Mouse (Mus musculus) MN1 (cell line): ENCODE measurements at regions not wholly inside any gene's neighbourhood (a gene's known extent, or its start where the extent isn't known, plus 50 kb on each side); places are given as distances from the start of the nearest gene placed in this dataset.
A peak's percentile ranks its signal among the peaks of the same experiment; 100 is the strongest.

Source experiments
- DNase-seq: peaks from one replicate; pipeline ENCODE4 v3.0.0-alpha.2; 2016; ENCODE audit warnings: low spot score

DNA sequence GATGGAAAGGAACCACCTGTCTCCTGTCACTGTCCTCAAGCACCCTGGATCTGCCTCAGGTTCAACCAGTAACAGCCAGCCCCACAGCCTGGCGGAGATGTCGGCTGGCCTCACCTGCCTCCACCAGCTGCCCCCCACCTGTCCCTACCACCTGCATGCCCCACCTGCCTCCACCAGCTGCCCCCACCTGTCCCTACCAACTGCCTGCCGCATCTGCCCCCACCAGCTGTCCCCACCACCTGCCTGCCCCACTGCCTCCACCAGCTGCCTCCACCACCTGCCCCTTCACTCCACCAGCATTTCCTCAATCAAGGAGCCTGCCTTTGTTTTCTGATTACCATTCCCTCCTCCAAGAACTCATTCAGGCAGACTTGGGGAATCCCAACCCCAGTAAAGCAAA, 68.9 kb upstream of the Smyd2 start:
- no peak for DNase-seq

DNA sequence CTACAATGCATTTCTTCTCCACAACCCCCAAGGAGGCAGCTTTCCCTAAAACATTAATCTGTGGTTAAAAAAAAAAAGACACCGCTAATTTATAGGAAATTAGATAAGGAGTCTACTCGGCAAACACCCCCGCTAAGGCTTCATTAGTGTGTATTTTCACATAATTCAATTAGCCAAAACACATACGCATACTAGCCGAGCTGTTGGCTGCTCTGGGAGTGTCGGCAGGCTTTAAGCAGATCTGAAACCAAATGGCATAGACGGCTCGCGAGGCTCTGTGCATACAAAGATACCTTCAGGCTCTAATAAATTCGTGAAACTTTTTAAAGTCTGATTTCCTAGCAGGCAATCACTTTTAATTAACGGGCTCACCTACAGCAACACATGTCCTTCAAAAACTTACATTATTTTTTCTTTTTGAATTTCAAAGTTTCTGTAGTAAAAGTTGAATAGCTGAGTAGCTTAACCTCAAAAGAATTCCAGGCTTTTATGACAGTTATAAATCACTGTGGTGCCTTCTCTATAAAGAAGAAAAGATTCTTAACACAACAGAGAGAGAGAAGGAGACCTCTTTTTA, 68.0 kb upstream of the Smyd2 start:
- no peak for DNase-seq

DNA sequence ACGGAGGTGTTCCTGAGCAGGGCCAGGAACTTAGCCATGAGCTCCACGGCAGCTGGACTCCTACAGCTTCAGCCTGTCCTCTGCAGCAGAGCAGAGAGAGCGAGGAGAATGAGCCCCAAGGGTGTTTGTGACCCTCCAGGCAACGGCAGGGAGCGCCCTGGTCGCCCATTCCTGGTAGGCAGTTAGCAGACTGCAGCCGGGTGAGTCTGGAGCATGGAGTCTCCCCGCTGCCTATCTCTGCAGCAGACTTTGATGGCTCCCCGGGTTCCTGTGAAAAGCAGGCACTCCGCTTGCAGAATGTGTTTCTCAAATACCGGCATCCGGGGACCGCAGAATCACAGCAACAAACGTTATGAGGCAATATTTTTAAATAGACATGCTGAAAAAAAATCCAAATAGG, 67.2 kb upstream of the Smyd2 start:
- DNase-seq, result no peak

DNA sequence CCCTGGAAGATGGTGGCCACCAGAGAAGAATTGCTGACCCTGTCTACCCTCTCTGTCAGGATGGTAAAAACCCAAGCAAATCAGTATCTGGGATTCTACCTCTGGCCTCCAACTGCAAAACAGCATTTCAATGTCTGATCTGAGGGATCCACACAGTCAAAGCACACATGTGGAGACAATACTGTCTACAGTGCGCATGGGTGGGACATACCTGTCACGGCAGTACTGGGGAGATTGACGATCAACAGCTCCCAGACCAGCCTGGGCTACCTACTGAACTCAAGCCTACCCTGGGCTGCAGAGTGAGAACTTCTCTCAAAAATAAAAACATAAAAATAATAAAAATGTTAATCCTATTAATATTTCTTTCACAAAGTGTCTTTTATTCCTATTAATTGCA, 66.7 kb upstream of the Smyd2 start:
- DNase-seq, result no peak

DNA sequence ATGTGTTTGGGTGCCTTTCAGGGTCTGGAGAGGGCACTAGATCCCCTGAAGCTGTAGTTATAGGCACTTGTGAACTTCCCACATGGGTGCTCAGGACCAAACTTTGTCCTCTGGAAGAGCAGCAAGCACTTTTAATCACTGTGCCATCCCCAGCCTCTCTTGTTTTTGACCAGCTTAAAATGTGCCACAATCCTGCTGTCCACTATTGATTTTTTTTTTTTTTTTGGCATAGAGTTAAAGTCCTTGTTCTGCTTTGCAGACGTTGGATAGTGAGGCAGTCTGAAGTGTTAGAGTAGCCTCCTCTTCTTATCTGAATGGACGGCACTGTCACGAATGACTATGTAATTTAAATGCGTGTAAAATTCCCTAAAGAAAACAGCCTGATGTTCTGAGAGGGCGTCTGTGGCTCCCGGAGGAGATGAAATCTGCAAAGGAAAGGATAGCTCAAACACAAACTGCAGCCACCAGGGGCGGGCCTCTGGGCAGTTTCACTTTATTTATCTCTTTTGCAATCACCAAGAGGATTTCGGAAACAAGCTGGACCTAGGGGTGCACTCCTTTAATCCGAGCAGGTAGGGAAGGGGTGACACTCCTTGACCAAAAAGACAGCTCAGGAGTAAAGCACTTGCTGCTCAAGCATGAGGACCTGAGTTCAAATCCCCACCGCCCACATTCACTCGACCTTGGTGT, 63.5 kb upstream of the Smyd2 start:
- DNase-seq, result no peak

DNA sequence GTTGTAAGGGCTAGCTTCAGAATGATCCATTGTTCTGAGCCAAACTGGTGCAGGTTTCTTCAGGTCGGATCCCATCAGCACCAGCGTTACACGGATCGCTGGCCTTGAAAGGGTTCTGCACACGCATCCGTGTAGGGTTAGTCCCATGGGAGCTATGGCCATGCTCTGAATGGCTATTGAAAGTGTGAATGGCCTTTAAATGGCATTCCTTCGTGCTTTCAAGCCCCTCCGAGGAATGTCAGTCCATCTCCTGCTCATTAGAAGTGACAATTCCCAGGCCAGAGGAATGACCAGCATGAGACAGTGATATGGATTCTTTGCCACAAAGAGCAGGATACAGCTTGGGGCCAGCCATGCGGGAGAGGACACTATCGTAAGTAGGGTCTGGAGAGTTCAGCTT, 56.1 kb upstream of the Smyd2 start:
- no peak for DNase-seq

DNA sequence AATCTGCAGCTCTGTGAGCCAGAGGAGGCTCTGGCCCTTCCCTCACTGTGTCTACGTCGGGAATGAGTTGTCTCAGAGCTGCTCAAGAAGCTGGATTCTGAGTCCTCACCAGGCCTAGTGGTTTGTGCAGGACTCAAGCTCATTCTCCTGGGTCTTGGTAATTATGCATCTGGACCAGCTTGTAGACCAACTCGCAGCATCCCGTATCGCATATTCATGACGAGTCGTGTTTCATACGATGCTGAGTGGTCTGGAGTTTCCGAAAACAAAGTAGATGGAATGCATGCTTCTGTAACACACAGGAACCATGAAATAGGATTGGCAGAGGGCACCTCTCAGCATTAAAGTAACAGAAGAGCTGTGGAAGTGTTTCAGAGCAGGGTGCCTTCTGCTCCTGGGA, 53.5 kb upstream of the Smyd2 start:
- DNase-seq, result no peak

DNA sequence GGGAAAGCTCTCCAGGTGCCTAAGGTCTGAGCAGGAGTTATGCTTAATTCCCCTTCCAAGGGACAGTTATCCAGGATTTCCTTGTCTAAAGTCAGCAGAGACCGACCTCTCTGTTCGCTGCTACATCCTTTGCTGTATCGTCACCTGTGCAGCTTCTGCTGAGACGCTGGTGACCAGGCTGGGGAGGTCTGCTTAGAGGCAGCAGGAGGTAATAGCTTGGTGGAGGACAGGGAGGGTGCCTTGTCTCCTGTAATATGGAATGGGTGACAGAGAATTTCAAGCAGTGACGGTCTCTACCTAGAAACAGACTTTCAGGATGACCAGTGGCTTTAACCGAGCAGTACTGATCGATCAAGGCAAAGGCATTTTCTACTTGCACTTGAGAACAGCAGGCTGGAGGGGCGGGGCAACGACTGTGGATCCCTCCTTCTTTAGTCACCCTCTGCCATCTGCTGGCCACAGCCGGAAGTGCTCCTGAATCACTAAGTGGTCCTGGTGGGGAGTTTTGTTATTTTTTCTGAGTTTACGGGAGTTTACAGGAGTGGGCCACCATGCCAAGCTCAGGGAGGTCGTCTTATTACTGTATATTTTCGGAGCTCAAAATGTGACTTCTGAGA, 50.7 kb upstream of the Smyd2 start:
- peak; percentile 63 for DNase-seq
